Mouse (Mus musculus): ENCODE results near the gene Kansl2. TPM values are rescaled to one million over a fixed set of nuclear protein-coding genes. Genes with fewer than 3 reads are reported as not detected.

Kansl2 gene
- polyA plus RNA-seq, 1 experiment from 2014 or later, result 42.3 TPM

DNA sequence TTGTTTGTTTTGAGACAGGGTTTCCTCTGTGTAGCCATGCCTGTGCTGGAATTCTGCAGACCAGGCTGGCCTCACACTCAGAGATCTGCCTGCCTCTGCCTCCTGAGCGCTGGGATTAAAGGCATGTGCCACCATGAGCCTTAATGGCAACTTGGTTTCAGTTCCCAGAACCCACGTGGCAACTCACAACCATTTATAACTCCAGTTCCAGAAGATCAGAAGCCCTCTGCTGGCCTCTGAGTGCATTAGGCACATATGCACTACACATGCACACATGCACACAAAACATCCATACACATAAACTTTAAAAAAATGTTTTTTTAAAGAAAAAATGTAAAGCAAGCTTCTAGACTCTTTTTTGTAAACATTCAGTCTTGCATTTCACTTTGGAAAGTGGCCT, 24.7 kb downstream of the Kansl2 start:
- Histone ChIP-seq H3K9ac (ENCODE audit: low read depth, low read length) (no peak overlapping the region), H3K4me2 (replicated peaks; ENCODE audit: low read depth) (no peak overlapping the region), H3K27me3 (replicated peaks; ENCODE audit: control insufficient read depth, insufficient read depth, low read length) (peaks cover 7% of the 10 kb centered on the region; the same call in 1 of the 2 replicates), H3K36me3 (ENCODE audit: control insufficient read depth, insufficient read depth) (no peaks in the 10 kb centered on the region), H3K4me3 (ENCODE audit: low read depth, low read length) (no peak overlapping the region), H3K9me3 (ENCODE audit: control insufficient read depth) (no peaks in the 10 kb centered on the region), H3K27ac (ENCODE audit: low read depth, low read length) (no peak overlapping the region), H3K4me1 (replicated peaks; ENCODE audit: control insufficient read depth, insufficient read depth, low read length) (no peaks in the 10 kb centered on the region)
- 49% methylated on average over 2 of the region's 2 CpGs for WGBS
- ATAC-seq, result no peak
- TF ChIP-seq CTCF (IDR thresholded peaks at IDR 0.05; ENCODE audit: low read depth), result no peak

DNA sequence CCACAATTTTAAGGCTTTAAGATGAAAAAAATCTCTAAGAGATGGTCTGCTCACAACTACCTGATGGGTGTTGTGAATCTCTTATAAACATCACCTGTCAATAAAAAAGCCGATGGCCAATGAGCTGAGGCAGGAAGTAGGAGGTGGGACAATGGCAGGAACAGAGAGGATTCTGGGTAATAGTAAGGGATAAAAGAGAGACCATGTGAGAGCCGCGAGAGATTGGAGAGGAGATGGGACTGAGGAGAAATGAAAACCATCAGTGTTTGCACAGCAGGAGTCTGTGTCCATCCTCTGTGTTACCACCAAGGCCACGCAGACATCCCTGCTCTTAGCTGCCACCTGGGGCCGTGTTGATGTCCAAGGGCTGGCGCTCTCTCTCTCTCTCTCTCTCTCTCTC, 26.7 kb downstream of the Kansl2 start:
- no peaks in the 10 kb centered on the region for H3K9me3 ChIP-seq (ENCODE audit: control insufficient read depth)
- no peak for TF ChIP-seq CTCF (IDR thresholded peaks at IDR 0.05; ENCODE audit: low read depth)
- no peaks in the 10 kb centered on the region for H3K4me1 ChIP-seq (replicated peaks; ENCODE audit: control insufficient read depth, insufficient read depth, low read length)
- no peaks in the 10 kb centered on the region for H3K36me3 ChIP-seq (ENCODE audit: control insufficient read depth, insufficient read depth)
- H3K4me3 ChIP-seq (ENCODE audit: low read depth, low read length), result no peak overlapping the region
- H3K4me2 ChIP-seq (replicated peaks; ENCODE audit: low read depth), result no peak overlapping the region
- 91% methylated on average over 6 of the region's 6 CpGs for WGBS
- no peak overlapping the region for H3K27ac ChIP-seq (ENCODE audit: low read depth, low read length)
- no peak overlapping the region for H3K9ac ChIP-seq (ENCODE audit: low read depth, low read length)
- peaks cover 7% of the 10 kb centered on the region; the same call in 1 of the 2 replicates for H3K27me3 ChIP-seq (replicated peaks; ENCODE audit: control insufficient read depth, insufficient read depth, low read length)
- no peak for ATAC-seq

DNA sequence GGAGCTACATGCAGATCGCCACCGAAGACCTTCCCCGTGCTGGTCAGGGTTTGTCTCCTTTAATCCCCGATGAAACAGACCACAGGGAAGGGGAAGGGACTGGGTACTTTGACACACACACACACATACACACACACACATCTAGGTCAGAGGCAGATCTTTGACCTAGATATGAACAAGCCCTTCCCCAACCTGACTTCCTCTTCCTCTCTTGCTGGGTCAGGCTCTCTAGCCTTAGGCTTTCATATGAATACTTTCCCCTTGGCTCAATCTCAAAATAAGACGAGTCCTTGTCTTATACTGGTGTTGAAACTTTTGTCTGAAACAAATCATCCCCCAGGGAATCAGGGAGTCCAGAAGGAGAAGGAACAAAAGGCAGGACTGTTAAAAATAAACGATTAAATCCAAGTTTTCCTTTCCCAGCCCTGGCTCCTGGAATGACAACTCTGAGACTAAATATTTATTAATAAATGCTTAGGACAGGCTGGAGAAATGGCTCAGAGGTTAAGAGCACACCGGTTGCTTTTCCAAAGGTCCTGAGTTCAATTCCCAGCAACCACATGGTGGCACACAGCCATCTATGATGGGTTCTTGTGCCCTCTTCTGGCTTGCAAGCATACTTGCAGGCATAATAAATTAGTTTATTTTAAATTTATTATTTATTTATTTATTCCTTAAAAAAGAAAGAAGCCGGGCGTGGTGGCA, 27.7 kb downstream of the Kansl2 start:
- Histone ChIP-seq H3K36me3 (ENCODE audit: control insufficient read depth, insufficient read depth) (no peaks in the 10 kb centered on the region), H3K4me2 (replicated peaks; ENCODE audit: low read depth) (no peak overlapping the region), H3K4me1 (replicated peaks; ENCODE audit: control insufficient read depth, insufficient read depth, low read length) (no peaks in the 10 kb centered on the region), H3K27me3 (replicated peaks; ENCODE audit: control insufficient read depth, insufficient read depth, low read length) (peaks cover 6% of the 10 kb centered on the region; the same call in 1 of the 2 replicates), H3K9ac (ENCODE audit: low read depth, low read length) (no peak overlapping the region), H3K4me3 (ENCODE audit: low read depth, low read length) (no peak overlapping the region), H3K9me3 (ENCODE audit: control insufficient read depth) (no peaks in the 10 kb centered on the region), H3K27ac (ENCODE audit: low read depth, low read length) (no peak overlapping the region)
- no peak for TF ChIP-seq CTCF (IDR thresholded peaks at IDR 0.05; ENCODE audit: low read depth)
- WGBS, result 74% methylated on average over 9 of the region's 9 CpGs
- ATAC-seq, result no peak

DNA sequence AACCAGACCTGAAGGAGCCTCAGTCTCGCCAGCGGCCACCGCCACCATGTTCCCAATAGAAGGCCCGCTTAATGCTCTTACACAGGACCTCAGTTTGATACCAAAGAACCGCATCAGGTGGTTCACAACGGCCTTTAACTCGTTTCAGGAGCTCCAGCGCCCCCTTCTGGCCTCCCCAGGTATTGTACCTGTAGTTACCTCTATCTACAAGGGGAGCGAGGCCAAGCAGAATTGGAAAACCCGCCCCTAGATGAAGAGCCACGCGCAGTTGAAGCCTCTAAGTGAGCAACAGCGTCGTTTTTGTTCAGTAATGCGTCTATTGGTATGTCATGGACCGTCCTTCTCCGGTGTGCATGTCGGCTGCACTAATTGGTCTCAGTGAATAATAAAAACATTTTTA, 29.6 kb downstream of the Kansl2 start:
- no peak overlapping the region for H3K27ac ChIP-seq (ENCODE audit: low read depth, low read length)
- peak; percentile 83 for TF ChIP-seq CTCF (IDR thresholded peaks at IDR 0.05; ENCODE audit: low read depth)
- WGBS, result 17% methylated on average over 18 of the region's 18 CpGs
- H3K4me1 ChIP-seq (replicated peaks; ENCODE audit: control insufficient read depth, insufficient read depth, low read length), result no peaks in the 10 kb centered on the region
- no peaks in the 10 kb centered on the region for H3K9me3 ChIP-seq (ENCODE audit: control insufficient read depth)
- no peak for ATAC-seq
- H3K9ac ChIP-seq (ENCODE audit: low read depth, low read length), result no peak overlapping the region
- no peaks in the 10 kb centered on the region for H3K27me3 ChIP-seq (replicated peaks; ENCODE audit: control insufficient read depth, insufficient read depth, low read length)
- no peak overlapping the region for H3K4me3 ChIP-seq (ENCODE audit: low read depth, low read length)
- no peaks in the 10 kb centered on the region for H3K36me3 ChIP-seq (ENCODE audit: control insufficient read depth, insufficient read depth)
- no peak overlapping the region for H3K4me2 ChIP-seq (replicated peaks; ENCODE audit: low read depth)

DNA sequence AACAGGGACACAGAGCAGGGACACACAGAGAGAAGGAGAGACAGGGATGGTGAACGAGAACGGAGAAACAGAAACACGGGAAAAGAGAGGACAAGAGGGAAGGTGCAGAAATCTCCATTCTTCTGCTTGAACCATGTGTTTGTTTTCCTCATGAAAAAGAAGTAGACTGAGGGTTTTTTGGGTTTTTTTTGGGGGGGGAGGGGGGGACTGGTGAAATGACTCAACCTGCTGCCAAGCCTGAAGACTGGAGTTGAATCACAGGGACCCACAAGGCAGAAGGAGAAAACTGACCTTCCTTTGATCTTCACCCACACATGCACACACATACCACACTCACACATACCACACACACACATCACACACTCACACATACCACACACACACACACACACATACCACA, 30.7 kb downstream of the Kansl2 start:
- H3K36me3 ChIP-seq (ENCODE audit: control insufficient read depth, insufficient read depth), result no peaks in the 10 kb centered on the region
- WGBS, result 79% methylated on average over 3 of the region's 3 CpGs
- H3K27ac ChIP-seq (ENCODE audit: low read depth, low read length), result no peak overlapping the region
- ATAC-seq, result no peak
- no peak overlapping the region for H3K9ac ChIP-seq (ENCODE audit: low read depth, low read length)
- no peaks in the 10 kb centered on the region for H3K27me3 ChIP-seq (replicated peaks; ENCODE audit: control insufficient read depth, insufficient read depth, low read length)
- no peak overlapping the region for H3K4me3 ChIP-seq (ENCODE audit: low read depth, low read length)
- H3K9me3 ChIP-seq (ENCODE audit: control insufficient read depth), result no peaks in the 10 kb centered on the region
- no peak for TF ChIP-seq CTCF (IDR thresholded peaks at IDR 0.05; ENCODE audit: low read depth)
- H3K4me2 ChIP-seq (replicated peaks; ENCODE audit: low read depth), result no peak overlapping the region
- no peaks in the 10 kb centered on the region for H3K4me1 ChIP-seq (replicated peaks; ENCODE audit: control insufficient read depth, insufficient read depth, low read length)

DNA sequence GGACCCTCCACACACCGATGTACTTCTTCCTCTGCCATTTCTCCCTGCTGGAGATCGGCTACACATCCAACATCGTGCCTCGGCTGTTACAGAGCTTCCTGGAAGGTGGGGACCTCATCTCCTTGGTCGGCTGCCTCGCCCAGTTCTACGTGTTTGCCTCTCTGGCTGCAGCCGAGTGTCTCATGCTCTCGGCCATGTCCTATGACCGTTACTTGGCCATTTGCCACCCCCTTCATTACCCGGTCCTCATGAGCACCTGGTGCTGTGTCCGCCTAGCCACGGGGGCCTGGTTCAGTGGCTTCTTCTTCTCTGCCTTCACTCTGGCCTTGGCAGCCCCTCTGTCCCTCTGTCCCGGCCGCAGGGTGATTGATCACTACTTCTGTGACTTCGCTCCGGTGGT, 36.4 kb downstream of the Kansl2 start:
- TF ChIP-seq CTCF (IDR thresholded peaks at IDR 0.05; ENCODE audit: low read depth), result no peak
- WGBS, result 73% methylated on average over 17 of the region's 17 CpGs
- Histone ChIP-seq H3K9ac (ENCODE audit: low read depth, low read length) (no peak overlapping the region), H3K4me2 (replicated peaks; ENCODE audit: low read depth) (no peak overlapping the region), H3K9me3 (ENCODE audit: control insufficient read depth) (no peaks in the 10 kb centered on the region), H3K27ac (ENCODE audit: low read depth, low read length) (no peak overlapping the region), H3K27me3 (replicated peaks; ENCODE audit: control insufficient read depth, insufficient read depth, low read length) (no peaks in the 10 kb centered on the region), H3K36me3 (ENCODE audit: control insufficient read depth, insufficient read depth) (no peaks in the 10 kb centered on the region), H3K4me1 (replicated peaks; ENCODE audit: control insufficient read depth, insufficient read depth, low read length) (no peaks in the 10 kb centered on the region), H3K4me3 (ENCODE audit: low read depth, low read length) (no peak overlapping the region)
- ATAC-seq, result no peak
